Mouse (Mus musculus) skeletal muscle tissue, adult 2 months (tissue): ENCODE results near the gene Terf2.

Experiments used
- DNase-seq: peaks from one replicate; pipeline ENCODE4 v3.0.0-alpha.2; 2012; ENCODE audit warnings: low read depth, low spot score

Gene Terf2

DNA sequence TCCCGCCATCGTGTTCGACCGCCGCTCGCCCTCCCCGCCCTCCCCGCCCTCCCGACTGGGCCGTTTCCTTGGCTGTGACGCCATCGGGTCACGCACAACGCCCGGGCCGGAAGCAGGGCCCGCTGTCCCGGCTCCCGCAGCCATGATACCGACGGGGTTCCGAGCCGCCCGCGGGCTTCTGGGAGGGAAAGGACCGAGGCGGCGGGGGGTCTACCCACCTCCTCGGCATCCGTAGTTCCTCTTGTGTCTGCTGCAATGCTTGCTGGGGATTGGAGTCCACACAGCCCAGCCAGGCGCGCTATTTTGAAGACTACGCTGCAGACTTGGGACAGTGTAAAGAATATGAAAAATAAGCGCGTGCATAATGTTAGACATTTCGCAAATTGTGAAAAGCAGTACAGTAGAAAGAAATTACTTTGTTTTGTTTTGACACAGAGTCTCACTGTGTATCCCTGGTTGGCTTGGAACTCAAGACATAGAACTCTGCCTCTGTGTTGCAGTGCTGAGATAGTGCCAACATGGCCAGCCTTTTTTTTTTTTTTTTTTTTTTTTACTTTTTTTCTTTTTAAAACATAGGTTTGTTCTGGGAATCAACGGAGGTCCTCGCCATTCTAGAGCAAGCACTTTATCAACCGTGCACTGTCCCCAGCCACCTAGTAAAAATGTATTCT, at the start of gene Terf2:
Terf2 (minus strand) TSS at position 182 of the 671 bp plus-strand sequence.
- DNase-seq = peak; percentile 93

DNA sequence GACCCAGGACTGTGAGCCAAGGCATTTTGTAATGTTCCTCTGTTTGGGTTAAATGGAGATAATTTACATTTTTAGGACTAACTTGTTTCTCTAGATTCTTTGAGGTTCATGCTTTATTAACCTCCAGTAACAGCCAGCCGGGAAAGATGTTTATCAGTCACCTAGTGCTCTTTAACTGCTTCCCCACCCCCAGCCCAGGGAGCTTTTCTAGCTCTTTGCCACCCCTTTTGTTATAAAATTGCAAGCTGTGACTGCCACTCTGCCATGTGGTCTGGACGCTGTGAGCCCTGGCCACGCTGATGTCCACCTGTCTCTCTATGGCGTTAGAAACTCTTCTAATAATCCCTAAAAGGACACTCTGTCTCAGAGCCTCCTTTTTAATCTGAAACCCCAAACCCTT, 47.2 kb upstream of the Terf2 start:
- no peak for DNase-seq

DNA sequence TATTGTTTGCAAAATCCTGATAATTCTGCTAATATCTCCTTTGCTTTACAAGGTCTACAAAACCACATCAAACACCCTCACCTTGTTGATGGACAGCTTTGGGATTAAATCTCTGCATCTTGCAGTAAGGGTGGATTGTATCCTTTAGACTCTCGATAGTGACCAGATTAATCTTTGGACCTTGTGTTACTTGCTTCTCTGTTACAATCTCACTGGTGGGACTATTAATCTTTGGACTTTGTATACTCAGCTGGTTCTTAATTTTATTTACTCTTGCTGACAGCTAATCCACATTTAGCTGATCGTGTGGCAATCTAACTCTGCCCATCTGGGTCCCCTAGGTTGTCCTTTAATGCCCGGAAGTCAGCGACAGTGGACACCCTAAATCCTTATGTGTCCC, 46.2 kb upstream of the Terf2 start:
- DNase-seq = no peak

DNA sequence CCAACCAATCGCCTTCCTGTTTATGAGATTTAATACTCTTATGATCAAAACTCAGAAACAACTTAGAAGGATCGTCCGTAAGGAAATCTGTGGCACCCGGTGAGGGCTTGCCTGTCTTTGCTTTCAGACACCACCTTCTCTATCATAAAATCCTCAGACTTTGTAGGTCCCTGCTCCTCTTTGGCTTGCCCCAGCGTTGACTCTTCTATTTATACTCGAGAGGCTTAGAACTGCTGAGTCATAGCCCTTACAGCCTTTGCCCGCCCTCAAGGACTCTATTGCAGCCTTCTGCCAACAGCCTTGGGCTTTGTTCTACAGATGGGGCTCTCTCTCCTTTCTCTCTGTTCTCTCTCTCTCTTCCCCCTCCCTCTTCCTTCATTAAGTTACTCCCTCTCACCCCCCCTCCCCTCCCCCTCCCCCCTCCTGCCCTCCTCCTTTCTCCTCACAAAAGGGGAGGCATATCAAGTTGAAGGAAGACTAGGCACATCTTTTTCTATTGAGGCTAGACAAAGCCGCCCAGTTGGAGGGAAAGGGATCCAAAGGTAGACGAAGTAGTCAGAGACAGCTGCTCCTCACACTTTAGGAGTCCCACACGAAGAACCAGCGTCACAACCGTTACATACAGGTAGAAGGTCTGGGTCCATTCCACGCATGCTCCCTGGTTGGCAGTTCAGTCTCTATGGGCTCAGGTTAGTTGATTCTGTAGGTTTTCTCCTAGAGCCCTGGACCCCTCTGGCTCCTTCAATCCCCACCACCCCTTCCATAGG, 43.5 kb upstream of the Terf2 start:
- DNase-seq = peak; percentile 86

DNA sequence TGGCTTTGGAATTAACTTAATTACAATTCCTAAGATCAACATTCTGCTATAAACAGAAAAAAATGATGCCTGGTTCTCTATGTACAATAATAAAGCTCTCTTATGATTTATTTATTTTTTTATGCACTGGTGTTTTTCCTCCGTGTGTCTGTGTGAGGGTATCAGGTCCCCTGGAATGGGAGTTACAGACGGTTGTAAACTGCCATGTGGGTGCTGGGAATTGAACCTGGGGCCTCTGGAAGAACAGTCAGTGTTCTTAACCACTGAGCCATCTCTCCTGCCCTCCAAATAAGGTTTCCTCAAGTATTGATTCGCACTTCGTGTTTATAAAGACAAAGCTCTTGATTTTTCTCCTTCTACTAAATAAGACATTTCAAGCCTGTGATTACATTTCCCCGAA, 42.0 kb upstream of the Terf2 start:
- no peak for DNase-seq

DNA sequence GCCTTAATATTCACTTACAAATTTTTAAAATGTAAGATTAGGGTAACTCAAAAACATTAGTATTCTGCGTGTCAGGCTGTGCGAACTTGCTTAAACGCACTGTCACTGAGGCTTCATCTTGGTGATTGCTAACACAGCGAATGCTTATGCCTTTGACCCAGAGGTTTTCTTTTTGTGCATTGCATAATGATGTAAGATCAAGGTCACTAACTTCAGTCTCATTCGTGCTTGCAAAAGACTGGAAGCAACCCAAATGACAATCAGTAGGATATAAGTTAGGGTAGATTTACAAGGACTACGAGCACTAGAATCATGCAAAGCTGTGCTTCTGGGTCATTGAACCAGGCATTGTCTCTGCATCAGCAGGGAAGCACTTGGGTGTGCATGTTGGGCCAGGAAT, 41.2 kb upstream of the Terf2 start:
- no peak for DNase-seq

DNA sequence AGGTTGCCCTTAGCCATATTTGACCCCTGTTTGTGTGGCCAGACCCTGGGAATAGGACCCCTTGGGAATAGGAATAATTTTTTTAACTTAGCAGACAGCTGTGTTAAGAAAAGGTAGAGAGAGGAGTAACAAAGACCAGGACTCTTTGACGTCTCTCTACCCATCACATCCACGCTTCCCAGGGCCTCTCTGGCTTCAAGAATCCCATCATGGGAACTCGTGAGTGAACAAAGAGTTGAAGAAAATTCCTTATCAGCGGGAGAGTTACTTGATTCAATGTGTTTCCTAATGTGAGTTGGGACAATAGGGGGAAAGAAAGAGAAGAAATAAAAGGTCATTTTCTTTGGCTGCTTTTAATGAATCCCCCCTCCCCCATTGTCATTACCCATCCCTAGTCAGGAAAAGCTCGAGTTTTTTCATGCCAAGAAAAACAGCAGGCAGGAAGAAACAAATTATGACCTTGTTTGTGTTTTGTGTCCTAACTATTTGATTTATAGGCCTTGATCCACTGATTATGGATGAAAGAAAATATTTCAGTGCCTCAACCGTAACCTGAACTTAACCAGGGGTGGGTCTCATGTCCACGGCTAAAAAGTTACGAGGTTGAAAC, 39.8 kb upstream of the Terf2 start:
- no peak for DNase-seq

DNA sequence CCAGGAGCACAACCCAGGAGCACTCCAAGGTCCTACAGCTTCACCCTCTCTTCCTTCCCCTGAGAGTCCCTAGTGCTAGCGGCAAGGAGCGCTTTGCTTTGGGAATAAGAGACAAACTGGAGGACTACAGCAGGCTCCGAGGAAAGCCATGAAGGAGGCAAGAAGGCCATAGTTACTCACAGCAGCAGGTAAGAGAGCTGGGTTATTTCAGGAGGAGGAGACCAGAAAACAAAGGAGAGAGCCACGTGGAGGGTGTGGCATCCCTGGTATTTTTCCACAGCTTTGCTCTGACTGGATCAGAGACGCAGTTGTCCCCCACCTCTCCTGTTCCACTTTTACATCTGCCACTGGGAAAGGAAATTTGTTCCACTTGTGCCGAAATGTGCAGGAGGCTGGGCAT, 37.5 kb upstream of the Terf2 start:
- DNase-seq = no peak

DNA sequence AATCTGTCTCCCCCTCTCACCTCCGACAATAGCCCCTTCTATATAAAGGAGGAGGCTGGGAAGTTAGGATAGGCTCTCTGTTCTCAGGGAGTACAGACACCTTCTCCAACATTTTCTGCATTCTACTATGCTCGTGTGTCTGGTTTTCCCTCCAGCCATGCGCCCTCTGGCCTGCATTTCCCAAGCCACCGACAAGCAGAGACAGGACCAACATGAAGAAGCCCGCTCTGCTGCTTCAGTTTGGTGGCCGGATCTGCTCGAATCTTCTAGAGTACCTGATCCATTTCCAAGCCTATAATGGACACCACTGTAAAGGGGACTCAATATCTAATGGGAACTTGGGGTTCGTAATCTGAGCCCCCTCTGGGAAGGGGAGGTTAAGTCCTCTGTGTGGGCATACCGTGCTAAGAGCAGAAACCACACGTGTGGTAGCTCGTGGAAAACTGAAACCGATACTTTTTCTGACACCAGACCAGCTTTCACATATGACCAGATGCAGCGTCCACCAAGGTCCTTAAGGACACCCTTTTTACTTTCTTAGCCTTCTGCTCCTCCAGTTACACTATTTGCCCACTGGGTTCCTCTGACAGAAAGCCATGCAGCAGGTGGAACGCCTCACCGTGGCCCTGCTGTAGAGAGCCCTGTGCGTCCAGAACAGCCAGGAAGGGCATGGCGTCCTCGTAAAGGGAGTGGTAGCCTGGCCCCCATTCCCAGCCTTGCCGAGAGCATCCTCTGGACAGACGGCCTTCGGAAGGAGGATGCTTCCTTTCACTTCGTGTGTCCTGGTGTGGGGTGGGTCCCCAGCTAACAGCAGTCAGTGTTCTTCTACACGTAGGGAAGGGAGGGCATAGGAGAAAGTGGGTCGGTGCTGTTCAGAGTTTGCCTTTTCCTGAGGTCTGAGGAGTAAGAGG, 36.5 kb upstream of the Terf2 start:
- DNase-seq = peak; percentile 78

DNA sequence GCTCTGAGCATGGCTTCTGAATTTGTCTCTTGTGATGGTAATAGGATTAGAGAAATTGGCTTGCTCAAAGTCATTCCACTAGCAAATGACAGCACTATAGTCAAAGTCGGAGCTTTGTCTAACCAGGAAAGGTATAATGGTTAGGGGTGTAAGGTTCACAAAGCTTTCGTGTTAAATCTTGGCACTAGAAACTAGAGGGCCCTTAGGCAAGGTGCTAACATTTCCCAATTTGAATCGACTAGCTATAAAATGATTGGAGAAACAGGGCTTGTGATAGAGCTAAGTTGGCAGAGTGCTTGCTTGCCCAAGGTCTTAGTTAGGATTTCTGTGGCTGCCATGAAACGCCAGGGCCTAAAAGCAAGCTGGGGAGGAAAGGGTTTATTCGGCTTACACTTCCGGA, 33.7 kb upstream of the Terf2 start:
- DNase-seq = no peak

DNA sequence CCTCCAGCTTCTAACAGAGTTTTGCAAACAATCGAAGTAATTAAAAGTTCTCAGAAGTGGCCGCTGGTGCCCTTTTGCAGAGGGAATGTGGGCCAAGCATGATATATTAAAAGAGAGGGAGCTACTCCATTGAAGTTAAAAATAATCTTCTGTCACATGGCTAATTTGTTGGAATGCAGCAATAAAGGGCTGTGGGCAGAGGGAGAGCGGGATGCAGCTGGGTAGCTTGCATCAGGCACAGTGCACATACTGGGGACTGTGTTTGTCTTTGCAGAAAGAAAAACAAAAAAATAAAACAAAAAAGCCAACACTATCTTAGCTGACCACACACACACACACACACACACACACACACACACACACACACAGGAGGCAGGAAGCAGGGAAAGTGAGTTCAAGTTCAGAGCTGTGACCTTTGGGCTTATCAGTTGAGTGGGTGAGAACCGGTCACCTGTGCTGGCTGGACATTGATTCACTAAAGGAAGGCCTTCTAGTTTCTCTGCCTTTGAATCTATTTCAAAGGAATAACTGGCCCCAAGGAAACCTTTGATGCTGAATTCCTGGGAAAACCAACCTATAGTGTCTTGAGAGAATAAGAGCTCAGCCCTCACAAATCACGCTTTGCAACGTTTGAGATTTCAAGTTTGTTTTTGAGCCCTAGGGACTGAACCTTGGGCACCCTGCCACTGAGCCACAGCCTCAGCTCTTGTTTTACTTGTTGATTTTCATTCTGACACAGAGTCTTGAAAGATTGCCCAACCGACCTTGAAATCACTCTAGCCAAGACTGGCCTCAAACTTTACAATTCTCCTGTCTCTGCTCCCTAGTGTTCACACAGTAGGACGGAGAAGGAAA, 33.1 kb upstream of the Terf2 start:
- no peak for DNase-seq

DNA sequence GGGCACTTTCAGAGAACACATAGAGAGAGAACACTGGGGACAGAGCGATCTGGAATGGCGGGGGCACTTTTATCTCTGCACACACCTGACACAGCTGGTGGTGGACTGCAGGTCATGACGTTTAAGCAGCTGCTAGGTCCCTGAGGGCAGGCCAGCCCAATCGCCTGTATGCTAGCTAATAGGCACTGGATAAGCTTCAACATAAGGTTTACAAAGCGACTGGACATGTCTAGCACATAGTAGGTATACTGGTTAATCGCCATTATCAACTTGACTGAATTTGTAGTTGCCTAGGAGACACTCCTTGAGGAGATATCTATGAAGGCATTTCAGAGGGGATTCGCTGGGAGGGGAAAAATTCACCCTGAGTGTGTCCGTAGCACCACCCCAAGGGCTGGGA, 28.0 kb upstream of the Terf2 start:
- DNase-seq = no peak

DNA sequence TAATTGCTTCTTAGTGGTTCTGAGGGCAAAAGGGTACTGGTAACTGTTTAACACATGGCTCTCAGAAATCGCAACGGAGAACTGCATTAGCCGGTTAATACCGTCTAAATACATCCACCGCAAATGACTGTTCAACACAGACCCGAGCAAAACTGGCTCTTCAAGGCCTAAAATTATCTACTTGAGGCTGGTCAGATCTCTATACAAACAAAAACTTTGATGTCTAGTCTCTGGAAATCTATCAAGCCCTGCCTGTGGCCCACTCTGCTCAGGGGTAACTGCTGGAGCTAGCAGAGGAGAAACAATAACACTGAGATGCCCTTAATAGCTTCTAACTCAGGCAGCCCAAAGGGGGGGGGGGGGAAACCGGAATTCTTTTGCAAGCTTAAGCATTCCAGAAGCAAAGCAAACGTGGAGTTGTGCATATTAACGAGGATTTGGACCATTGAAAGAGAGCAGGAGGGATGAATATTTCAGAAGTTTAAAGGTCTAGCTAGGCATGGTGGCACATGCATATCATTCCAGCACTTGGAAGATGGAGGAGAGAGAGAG, 26.8 kb upstream of the Terf2 start:
- no peak for DNase-seq

DNA sequence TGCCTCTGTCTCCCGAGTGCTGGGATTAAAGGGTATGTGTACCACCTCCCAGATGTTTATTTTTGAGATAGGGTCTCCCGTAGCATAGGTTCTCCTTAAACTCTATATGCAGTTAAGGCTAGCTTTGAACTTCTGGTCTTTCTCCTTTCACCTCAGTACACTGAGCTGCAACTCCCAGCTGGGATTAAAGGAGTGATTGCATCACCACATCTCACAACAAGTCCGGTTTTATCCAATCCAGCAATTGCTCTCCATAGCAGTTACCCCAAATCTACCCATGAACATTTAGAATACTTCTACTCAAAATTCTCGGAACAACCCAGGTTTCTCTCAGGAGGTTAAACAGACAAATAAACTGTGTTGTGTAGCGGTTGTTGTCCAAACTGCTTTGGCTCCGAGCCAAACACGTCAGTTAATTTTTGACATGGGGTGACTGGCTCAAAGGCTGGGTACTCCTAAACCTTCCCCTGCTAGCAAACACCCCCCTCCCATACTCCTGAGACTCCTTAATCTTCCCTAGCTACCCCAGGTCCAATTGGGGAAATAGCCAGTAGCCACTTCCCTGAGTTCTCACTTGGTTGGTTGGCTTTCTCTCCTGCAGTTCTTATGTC, 25.4 kb upstream of the Terf2 start:
- DNase-seq = no peak

DNA sequence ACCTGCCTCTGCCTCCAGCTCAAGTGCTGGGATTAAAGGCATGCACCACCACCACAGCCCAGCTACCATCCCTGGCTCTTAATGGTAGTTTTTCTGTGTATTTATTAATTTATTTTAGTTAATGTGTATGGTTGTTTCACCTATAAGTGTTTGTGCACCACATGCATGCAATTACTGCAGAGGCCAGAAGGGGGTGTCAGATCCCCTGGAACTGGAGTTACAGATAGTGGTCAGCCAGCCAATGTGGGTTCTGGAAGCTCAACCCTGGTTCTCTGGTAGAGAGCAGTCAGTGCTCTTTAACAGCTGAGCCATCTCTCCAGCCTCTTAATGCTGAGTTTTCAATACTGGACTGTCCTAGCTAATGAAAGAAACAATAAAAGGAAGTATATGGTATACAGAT, 24.5 kb upstream of the Terf2 start:
- no peak for DNase-seq

DNA sequence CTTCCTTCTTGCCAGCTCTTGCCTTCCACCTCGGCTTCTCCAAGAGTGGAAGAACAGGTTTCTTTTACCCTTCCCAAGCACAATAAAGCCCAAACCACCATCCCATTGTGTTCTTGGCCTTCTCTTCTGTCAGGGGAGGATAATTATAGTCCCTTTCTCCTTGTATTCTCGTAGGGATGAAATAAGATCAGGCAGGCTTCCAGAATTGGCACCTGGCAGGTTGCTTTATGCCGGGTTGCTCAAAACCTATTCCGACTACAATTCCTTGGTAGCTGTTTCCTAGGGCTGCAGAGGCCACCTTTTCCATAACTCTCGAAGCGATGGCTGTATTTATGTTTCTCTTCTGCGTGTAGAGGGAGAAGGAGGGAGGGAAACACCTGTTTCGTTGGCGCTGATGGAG, 23.1 kb upstream of the Terf2 start:
- no peak for DNase-seq

DNA sequence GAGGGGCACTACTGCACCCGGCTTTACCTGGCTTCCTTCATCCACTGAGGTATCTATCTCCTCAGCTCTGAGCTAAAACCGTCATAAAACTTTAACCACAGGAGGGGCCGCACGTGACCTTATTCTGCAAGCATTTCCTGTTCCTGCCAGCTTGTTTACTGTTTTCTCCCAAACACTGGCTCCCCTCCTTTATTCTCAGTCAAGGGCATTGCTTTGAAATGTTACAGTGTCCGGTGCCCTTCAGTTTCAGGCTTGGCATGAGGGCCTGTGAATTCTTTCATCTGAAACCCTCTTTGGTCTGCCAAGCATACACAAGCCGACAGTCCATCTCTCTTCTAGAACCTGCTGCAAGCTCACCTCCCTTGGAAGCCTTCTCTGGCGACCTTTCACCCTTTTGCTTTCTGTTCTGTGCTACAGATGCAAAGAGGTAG, 22.5 kb upstream of the Terf2 start:
- DNase-seq = peak; percentile 53

DNA sequence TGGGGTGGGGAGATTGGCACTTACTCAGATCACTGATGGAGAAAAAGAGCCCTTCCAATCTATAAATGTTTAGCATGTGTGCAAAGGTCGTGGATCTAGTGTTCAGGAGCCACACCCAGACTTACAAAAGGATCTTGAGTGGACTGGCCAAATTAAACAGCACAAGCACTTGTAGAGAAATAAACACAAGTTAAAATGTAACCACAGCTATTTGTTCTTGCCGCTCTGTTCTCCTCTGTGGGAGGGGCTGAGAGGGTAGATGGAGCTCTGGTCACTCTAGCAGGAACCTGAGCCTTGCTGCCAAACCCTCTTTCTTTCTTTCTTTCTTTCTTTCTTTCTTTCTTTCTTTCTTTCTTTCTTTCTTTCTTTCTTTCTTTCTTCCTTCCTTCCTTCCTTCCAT, 20.7 kb upstream of the Terf2 start:
- DNase-seq = no peak

DNA sequence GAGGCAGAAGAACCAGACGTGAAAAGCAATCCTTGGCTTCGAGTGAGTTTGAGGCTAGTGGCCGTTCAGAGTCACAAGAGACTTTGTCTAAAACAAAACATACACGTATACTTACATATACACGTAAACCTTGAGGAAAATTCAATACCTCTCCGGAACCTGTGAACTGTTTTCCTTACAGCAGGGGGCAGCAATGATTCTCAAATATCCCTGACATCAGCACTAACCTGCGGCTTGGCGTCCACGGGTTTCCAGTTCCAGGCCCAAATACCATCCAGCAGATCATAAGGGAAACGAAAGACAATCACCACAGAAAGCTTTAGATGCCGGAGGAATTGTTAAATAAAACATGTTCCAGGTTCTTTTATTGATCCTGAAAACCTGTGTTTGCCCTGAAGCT, 19.7 kb upstream of the Terf2 start:
- peak; percentile 74 for DNase-seq

DNA sequence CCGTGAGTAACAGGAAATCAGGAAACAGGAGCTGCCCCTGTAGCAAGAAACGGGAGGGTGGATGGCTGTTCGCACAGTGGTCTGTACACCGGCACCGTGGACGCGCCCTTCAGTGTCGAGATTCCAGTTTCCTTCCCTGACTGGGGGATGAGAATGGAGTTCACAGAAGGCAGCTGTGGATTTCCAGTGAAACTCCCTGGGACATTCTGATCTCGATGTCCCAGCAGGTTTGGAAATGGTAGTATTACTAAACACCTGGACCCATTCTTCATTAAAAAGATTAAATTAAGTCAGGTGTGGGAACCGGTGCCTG, 18.6 kb upstream of the Terf2 start:
- no peak for DNase-seq
